In genomic region chr13:101598126-101598485, GRCm38 (mm10) we compare ENCODE assay signal across 12 mouse cellular contexts.
"Had no signal": no experiment of that assay in that cellular context is flagged by ENCODE, and none has a peak within 500 bp of the region (broad histone marks: within the 10 kb centered on the region; RNA-seq: fewer than 3 reads in every experiment).

No protein-coding gene starts in this region.

- H3K4me2 ChIP-seq: limb, embryonic 15.5 days; liver, embryonic 15.5 days; lung, embryonic 14.5 days; midbrain, embryonic 11.5 days; midbrain, embryonic 15.5 days; neural tube, embryonic 15.5 days had no signal

- H3K4me1 ChIP-seq: midbrain, embryonic 15.5 days had no signal

- ATAC-seq: hindbrain, postnatal 0 days; midbrain, embryonic 15.5 days had no signal

- H3K9ac ChIP-seq: limb, embryonic 15.5 days; liver, embryonic 15.5 days; lung, embryonic 14.5 days; midbrain, embryonic 15.5 days; neural tube, embryonic 15.5 days had no signal

- H3K9me3 ChIP-seq: limb, embryonic 15.5 days; liver, embryonic 15.5 days; megakaryocyte, embryonic 14.5 days; midbrain, embryonic 15.5 days; neural tube, embryonic 15.5 days had no signal

- H3K27me3 ChIP-seq: limb, embryonic 15.5 days; megakaryocyte, embryonic 14.5 days; midbrain, embryonic 15.5 days; neural tube, embryonic 15.5 days had no signal

- H3K4me3 ChIP-seq: left cerebral cortex, adult 2 months; limb, embryonic 15.5 days; liver, embryonic 15.5 days; megakaryocyte, embryonic 14.5 days; midbrain, embryonic 15.5 days; neural tube, embryonic 15.5 days had no signal

- H3K36me3 ChIP-seq: limb, embryonic 15.5 days; liver, embryonic 15.5 days; midbrain, embryonic 15.5 days; neural tube, embryonic 15.5 days had no signal

- H3K27ac ChIP-seq: hindbrain, postnatal 0 days; left cerebral cortex, adult 2 months; limb, embryonic 15.5 days; liver, embryonic 15.5 days; midbrain, embryonic 15.5 days; neural tube, embryonic 15.5 days had no signal

- DNase-seq: kidney, adult 11 months; lung, postnatal 4 days; spleen, adult 18-20 months had no signal
